Mouse (Mus musculus) megakaryocyte, embryonic 14.5 days (primary cell): ENCODE results near the gene Lrrc75a. TPM values are rescaled to one million over a fixed set of nuclear protein-coding genes. Genes with fewer than 3 reads are reported as not detected.

Experiments
- H3K27me3 ChIP-seq: replicated peaks from 2 replicates; pipeline ENCODE3; 2012; ENCODE audit warnings: inconsistent platforms
- H3K36me3 ChIP-seq: replicated peaks from 2 replicates; pipeline ENCODE3; 2012; ENCODE audit warnings: low read length, inconsistent platforms, mixed read lengths
- H3K4me1 ChIP-seq: 2 replicates; pipeline ENCODE4 v1.6.1; 2012; ENCODE audit warnings: inconsistent platforms
- H3K4me3 ChIP-seq: replicated peaks from 2 replicates; pipeline ENCODE3; 2012; ENCODE audit warnings: moderate library complexity, mild to moderate bottlenecking, inconsistent platforms
- H3K9me3 ChIP-seq: 2 replicates; pipeline ENCODE4 v1.6.1; 2012; ENCODE audit warnings: inconsistent platforms
- FLI1 ChIP-seq: IDR thresholded peaks from 2 replicates; pipeline ENCODE4 v1.6.1; 2012; ENCODE audit warnings: low read length, inconsistent platforms, mixed read lengths
- GATA1 ChIP-seq: IDR thresholded peaks from 3 replicates; pipeline ENCODE4 v1.6.1; 2012; ENCODE audit warnings: mixed read lengths, low read length, inconsistent platforms, borderline replicate concordance
- polyA plus RNA-seq: library from polyadenylated mRNA; stranded (reverse); fragments of >175 nt; gene quantifications from 2 replicates; pipeline ENCODE4 v1.2.3, GENCODE M21; 2012; ENCODE audit warnings: low replicate concordance; ENCODE audit not compliant: insufficient read depth

Lrrc75a gene
- polyA plus RNA-seq, 1 experiment, result 8.6 TPM

DNA sequence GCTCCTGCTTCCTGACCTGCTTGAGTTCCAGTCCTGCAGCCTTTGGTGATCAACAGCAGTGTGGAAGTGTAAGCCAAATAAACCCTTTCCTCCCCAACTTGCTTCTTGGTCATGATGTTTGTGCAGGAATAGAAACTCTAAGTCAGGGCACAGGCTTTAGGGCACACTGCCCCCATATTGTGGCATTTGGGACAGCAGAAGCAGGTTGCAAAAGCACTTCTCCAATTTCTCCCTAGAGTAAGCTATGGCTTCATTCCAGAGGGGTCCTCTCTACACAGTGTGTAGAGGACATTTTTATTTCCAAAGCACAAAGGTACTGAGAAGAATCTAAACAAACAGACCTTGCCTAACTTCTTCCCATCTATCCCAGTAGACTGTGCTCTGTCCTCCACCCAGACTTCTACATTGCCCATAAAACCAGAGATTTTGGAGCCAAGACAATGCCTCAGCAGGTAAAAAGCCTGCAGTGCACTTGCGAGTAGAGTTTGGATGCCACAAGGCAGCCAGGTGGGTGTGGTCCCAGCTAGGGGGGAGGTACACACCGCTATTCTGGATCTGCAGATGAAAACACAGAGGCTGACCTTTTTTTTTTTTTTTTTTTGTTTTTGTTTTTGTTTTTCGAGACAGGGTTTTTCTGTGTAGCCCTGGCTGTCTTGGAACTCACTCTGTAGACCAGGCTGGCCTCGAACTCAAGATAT, 26.6 kb downstream of the Lrrc75a start:
- Histone ChIP-seq H3K9me3 (peaks cover 8% of the 10 kb centered on the region), H3K27me3 (no peaks in the 10 kb centered on the region), H3K4me1 (peaks cover 59% of the 10 kb centered on the region), H3K4me3 (no peak overlapping the region), H3K36me3 (peaks cover 26% of the 10 kb centered on the region)
- TF ChIP-seq FLI1 (no peak), GATA1 (no peak)

DNA sequence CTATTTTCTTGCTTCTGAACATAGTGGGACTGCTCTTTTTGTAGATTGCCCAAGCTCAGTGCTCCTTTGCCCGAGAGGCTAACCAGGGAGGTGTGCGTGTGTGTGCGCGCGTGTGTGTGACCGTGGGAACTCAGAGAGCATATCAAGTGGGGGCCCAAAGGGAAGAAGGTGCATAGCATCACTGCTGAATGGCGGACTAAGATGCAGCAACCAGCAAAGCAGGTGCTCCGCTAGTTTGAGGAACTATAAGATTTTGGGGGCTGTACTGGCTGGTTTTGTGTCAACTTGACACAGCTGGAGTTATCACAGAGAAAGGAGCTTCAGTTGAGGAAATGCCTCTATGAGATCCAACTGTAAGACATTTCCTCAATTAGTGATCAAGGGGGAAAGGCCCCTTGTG, 27.2 kb downstream of the Lrrc75a start:
- peaks cover 52% of the 10 kb centered on the region for H3K4me1 ChIP-seq
- TF ChIP-seq GATA1 (no peak), FLI1 (no peak)
- no peak overlapping the region for H3K4me3 ChIP-seq
- peaks cover 20% of the 10 kb centered on the region for H3K36me3 ChIP-seq
- H3K27me3 ChIP-seq, result no peaks in the 10 kb centered on the region
- H3K9me3 ChIP-seq, result peaks cover 2% of the 10 kb centered on the region; the same call in 1 of the 2 replicates

DNA sequence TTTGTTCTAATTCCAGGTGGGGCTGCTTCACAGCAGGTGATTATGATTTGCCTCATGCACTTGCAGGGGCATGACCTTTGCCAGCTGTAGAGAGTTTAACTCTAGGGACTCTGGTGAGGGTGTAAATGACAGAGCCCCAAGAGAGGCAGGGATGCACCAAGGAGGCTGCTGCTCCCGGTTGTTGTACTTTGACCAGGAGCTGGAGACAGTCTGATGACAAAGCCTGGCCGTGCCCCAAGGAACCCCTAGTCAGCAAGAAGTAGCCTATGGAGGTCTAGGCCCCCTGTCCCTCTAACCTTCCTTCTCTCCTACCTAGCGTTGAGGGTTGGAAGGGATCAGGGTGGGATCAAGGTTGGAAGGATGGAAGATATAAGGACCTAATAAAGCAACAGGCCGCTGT, 32.9 kb downstream of the Lrrc75a start:
- Histone ChIP-seq H3K9me3 (no peaks in the 10 kb centered on the region), H3K4me1 (peaks cover 10% of the 10 kb centered on the region), H3K4me3 (no peak overlapping the region), H3K27me3 (no peaks in the 10 kb centered on the region), H3K36me3 (peaks cover 40% of the 10 kb centered on the region)
- TF ChIP-seq FLI1 (no peak), GATA1 (no peak)

DNA sequence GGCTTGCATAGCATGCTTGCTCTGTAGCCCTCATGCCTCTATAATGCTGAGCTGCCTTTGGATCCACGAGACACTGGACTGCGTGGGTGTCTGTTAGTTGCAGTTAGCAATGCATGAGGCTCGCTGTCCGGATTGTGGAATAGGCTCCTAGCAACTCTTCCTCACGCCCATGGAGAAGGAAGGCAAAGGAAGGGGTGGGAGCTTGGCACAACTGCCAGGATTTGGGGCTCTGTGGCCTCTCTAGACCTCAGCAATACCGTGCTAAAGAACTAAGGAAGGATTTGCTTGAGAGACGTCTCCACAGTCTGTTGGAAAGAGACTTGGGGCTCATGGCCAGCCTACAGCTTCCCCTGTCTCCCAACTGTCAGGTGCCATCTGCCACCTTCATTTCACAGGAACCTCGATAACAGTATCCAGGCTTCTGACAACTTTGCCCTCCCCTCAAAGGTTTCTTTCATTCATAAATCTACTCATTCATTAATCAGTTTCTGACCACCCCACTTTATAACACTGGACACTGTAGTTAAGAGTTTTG, 33.4 kb downstream of the Lrrc75a start:
- Histone ChIP-seq H3K4me3 (no peak overlapping the region), H3K36me3 (peaks cover 42% of the 10 kb centered on the region), H3K4me1 (peaks cover 10% of the 10 kb centered on the region), H3K27me3 (no peaks in the 10 kb centered on the region), H3K9me3 (no peaks in the 10 kb centered on the region)
- TF ChIP-seq GATA1, result no peak
- TF ChIP-seq FLI1, result no peak

DNA sequence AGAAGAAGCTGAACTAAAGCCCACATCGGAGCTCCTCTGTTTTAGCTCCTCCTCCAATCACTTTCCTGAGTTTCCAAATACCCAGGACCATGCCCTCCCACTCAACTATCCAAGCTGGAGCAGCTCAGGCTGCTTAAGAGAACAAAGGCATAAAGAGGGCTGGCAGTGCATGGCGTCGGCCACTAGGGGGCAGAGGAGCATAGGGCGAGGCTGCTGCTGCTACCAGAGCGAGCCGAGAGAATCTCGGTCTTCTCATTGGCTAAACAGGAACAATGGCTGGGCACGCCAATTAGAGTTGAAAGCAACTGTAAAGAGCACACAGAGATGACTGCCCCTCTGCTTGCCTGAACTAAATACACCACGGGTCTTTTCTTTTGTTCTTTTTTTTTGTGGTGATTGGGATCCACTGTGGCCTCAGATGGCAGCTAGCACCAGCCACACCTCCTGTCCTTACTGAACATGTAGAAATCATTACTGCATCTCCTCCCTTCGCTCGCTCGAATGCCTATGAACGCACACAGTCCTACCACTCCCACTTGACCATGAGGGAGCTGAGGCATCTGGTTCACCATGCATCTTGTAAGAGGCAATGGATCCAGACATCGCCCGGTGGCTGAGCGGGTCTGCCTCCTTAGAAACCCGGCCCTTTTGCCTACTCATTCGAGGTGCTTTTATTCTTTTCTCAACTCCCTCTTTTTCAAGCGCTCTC, 34.5 kb downstream of the Lrrc75a start:
- Histone ChIP-seq H3K27me3 (no peaks in the 10 kb centered on the region), H3K4me1 (peaks cover 17% of the 10 kb centered on the region)
- TF ChIP-seq GATA1 (no peak), FLI1 (no peak)

DNA sequence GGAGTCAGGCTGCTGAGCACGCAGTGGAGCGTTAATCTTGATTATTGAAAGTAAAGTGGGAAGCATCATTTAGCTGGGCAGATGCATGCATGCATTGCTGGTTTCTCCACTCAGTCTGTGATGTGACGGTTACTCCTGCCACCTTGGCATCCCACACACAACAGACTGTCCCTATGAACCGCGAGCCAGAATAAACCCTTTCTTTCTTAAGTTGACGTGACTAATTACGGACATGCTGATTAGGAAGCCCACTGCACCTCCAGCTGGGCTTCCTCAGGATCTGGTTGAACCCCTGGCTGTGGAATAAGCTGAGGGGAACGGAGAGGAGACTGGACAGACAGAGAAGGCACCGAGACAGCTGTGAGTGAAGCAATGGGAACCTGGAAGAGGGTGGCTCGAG, 35.7 kb downstream of the Lrrc75a start:
- no peak overlapping the region for H3K4me3 ChIP-seq
- peaks cover 49% of the 10 kb centered on the region for H3K36me3 ChIP-seq
- no peaks in the 10 kb centered on the region for H3K9me3 ChIP-seq
- peaks cover 28% of the 10 kb centered on the region for H3K4me1 ChIP-seq
- no peaks in the 10 kb centered on the region for H3K27me3 ChIP-seq
- no peak for TF ChIP-seq FLI1
- TF ChIP-seq GATA1, result no peak

More for the DNA sequence above, 34.5 kb downstream of the Lrrc75a start:
- H3K4me3 ChIP-seq, result peak overlapping the region; percentile 70
- peaks cover 40% of the 10 kb centered on the region for H3K36me3 ChIP-seq
- no peaks in the 10 kb centered on the region for H3K9me3 ChIP-seq

DNA sequence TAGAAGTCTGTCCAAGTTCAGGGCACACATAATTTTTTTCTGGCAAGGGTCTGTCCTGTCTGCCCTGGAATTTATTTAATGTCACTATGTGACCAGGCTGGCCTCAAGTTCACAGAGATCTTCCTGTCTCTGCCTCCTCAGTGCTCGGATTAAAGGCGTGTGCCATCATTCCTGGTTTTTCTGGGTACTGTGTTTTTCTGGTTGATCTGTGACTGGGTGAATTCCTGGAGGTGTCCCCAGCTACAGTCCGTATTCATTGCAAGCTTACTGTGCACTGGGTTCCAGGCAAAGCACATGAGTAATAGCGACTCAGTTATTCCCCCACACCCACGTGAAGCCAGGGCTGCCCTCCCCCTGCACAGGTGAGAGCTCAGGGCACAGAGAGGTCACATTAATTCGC, 38.0 kb downstream of the Lrrc75a start:
- Histone ChIP-seq H3K4me1 (peaks cover 50% of the 10 kb centered on the region), H3K27me3 (no peaks in the 10 kb centered on the region), H3K36me3 (peaks cover 66% of the 10 kb centered on the region), H3K4me3 (no peak overlapping the region), H3K9me3 (no peaks in the 10 kb centered on the region)
- TF ChIP-seq FLI1 (no peak), GATA1 (no peak)

DNA sequence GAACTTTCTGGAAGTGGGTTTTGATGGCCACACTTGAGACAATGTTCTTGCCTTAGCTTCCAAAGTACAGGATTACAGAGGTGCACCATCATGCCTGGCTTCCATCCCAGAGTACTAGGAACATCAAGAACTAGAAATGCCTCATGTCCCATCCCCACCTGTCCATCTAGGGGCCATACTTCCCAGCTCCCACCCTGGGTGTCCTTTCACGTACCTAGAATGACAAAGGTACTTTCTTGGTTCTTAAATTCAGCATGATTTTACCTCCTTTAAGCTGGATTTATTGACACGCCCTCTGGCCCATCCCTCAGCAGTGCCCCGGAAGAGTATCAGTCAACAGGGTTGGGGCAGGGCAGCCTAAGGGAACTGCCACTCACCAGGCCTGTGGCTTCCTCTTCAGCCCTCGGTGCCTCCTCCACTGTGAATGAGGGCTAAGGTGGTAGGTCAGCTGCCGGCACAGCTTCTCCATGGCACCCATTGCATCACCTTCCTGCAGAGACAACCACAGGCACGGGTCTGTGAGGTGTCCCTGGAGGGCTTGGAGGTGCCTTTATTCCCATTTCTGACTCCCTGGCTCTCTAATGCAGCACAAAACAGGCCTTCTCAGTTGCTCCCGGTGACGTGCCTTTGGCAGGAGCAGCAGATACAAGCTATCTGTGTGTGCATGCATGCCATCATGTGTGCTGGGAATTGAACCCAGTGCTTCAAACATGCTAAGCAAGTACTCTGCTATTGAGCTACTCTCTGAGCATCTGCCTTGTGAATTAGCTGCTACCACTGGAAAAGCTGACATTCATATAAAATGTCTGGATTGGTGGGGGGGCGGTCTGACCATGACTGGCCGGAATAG, 39.3 kb downstream of the Lrrc75a start:
- Histone ChIP-seq H3K9me3 (no peaks in the 10 kb centered on the region), H3K27me3 (no peaks in the 10 kb centered on the region), H3K4me3 (peak overlapping the region; percentile 69), H3K4me1 (peaks cover 58% of the 10 kb centered on the region), H3K36me3 (peaks cover 73% of the 10 kb centered on the region)
- no peak for TF ChIP-seq FLI1
- no peak for TF ChIP-seq GATA1

DNA sequence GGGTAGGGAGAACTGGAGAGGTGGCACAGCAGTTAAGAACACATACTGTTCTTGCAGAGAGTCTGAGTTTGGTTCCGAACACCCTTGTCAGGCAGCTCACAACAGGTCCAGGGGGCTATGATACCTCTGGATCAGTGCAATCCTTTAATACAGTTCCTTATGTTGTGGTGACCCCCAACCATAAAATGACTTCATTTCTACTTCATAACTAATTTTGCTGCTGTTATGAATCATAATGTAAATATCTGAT, 40.4 kb downstream of the Lrrc75a start:
- Histone ChIP-seq H3K27me3 (no peaks in the 10 kb centered on the region), H3K9me3 (no peaks in the 10 kb centered on the region), H3K36me3 (peaks cover 75% of the 10 kb centered on the region), H3K4me1 (peaks cover 57% of the 10 kb centered on the region), H3K4me3 (no peak overlapping the region)
- TF ChIP-seq GATA1, result no peak
- TF ChIP-seq FLI1, result no peak
